Mouse (Mus musculus) embryonic facial prominence, embryonic 13.5 days (tissue): ENCODE results near the gene Utp3. TPM values are rescaled to one million over a fixed set of nuclear protein-coding genes. Genes with fewer than 3 reads are reported as not detected.

Experiments
- ATAC-seq: fragments of 200-750 bp; cut with Nextera tagmentation; 2 replicates; pipeline ENCODE4 v1.8.0; 2017; ENCODE audit warnings: low read depth; ENCODE audit not compliant: insufficient number of reproducible peaks, insufficient read depth, low FRiP score, low TSS enrichment
- H3K27ac ChIP-seq: fragments of 300-500 bp; sonication (generic); 2 replicates; pipeline ENCODE4 v1.5.1; 2015; ENCODE audit warnings: moderate library complexity, mild to moderate bottlenecking, inconsistent platforms
- H3K27me3 ChIP-seq: fragments of 300-500 bp; sonication (generic); 2 replicates; pipeline ENCODE4 v1.6.1; 2015; ENCODE audit warnings: mild to moderate bottlenecking, inconsistent platforms
- H3K36me3 ChIP-seq: fragments of 300-500 bp; sonication (generic); 2 replicates; pipeline ENCODE4 v1.6.1; 2015; ENCODE audit warnings: mild to moderate bottlenecking, inconsistent platforms
- H3K4me1 ChIP-seq: fragments of 300-500 bp; sonication (generic); 2 replicates; pipeline ENCODE4 v1.6.1; 2015; ENCODE audit warnings: inconsistent platforms
- H3K4me2 ChIP-seq: fragments of 300-500 bp; sonication (generic); 2 replicates; pipeline ENCODE4 v1.6.1; 2015; ENCODE audit warnings: moderate library complexity, mild to moderate bottlenecking, inconsistent platforms
- H3K4me3 ChIP-seq: fragments of 300-500 bp; sonication (generic); 2 replicates; pipeline ENCODE4 v1.5.1; 2015; ENCODE audit warnings: mild to moderate bottlenecking, inconsistent platforms
- H3K9ac ChIP-seq: fragments of 300-500 bp; sonication (generic); 2 replicates; pipeline ENCODE4 v1.6.1; 2015; ENCODE audit warnings: mild to moderate bottlenecking, inconsistent platforms
- H3K9me3 ChIP-seq: fragments of 300-500 bp; sonication (generic); 2 replicates; pipeline ENCODE4 v1.6.1; 2016; ENCODE audit warnings: inconsistent platforms
- WGBS: fragments of 180-500 bp; shearing (Covaris S2); methylation state at CpG from one replicate; pipeline ENCODE4 v1.1.7; 2015; ENCODE audit warnings: mixed read lengths; 5-methylcytosine and 5-hydroxymethylcytosine counted together
- polyA plus RNA-seq: library from polyadenylated mRNA; unstranded; fragments of >200 nt; fragmentation: Nextera tagmentation; extraction: Ambion mirVana; gene quantifications from 2 replicates; pipeline ENCODE4 v1.2.1, GENCODE M21; 2015

Utp3 gene
- polyA plus RNA-seq, 1 experiment from 2014 or later, result 77.5 TPM

GRCm38 (mm10) chr5:88575506-88576338, 21.5 kb downstream of the Utp3 start:
- peaks cover 7% of the 10 kb centered on the region for H3K36me3 ChIP-seq
- WGBS, result 48% methylated on average over 3 of the region's 3 CpGs
- no peak for ATAC-seq
- H3K27ac ChIP-seq, result peak overlapping the region; percentile 60
- H3K27me3 ChIP-seq, result no peaks in the 10 kb centered on the region
- peak overlapping the region; percentile 11; the same call in 1 of the 2 replicates for H3K9ac ChIP-seq
- H3K4me3 ChIP-seq, result no peak overlapping the region
- H3K4me2 ChIP-seq, result no peak overlapping the region
- H3K9me3 ChIP-seq, result no peaks in the 10 kb centered on the region
- peaks cover 13% of the 10 kb centered on the region for H3K4me1 ChIP-seq

- no peak overlapping the region for H3K9ac ChIP-seq
- ATAC-seq, result no peak
- WGBS, result 77% methylated on average over 10 of the region's 10 CpGs
These were observed 26.4 kb downstream of the Utp3 start for GRCm38 (mm10) chr5:88580681-88581080.

GRCm38 (mm10) chr5:88581343-88581742, 27.1 kb downstream of the Utp3 start:
- Histone ChIP-seq H3K9ac (no peak overlapping the region), H3K9me3 (no peaks in the 10 kb centered on the region)
- ATAC-seq, result no peak

More at GRCm38 (mm10) chr5:88580681-88581080, 26.4 kb downstream of the Utp3 start:
- peaks cover 26% of the 10 kb centered on the region for H3K4me1 ChIP-seq
- H3K27me3 ChIP-seq, result no peaks in the 10 kb centered on the region
- no peak overlapping the region for H3K4me2 ChIP-seq
- no peak overlapping the region for H3K4me3 ChIP-seq
- H3K36me3 ChIP-seq, result no peaks in the 10 kb centered on the region
- H3K9me3 ChIP-seq, result no peaks in the 10 kb centered on the region
- no peak overlapping the region for H3K27ac ChIP-seq

GRCm38 (mm10) chr5:88583271-88584031, 29.2 kb downstream of the Utp3 start:
- ATAC-seq, result peak; percentile 75; the same call in 1 of the 2 replicates

More at GRCm38 (mm10) chr5:88581343-88581742, 27.1 kb downstream of the Utp3 start:
- Histone ChIP-seq H3K27me3 (no peaks in the 10 kb centered on the region), H3K4me3 (no peak overlapping the region), H3K27ac (no peak overlapping the region), H3K4me2 (no peak overlapping the region), H3K36me3 (no peaks in the 10 kb centered on the region), H3K4me1 (peaks cover 26% of the 10 kb centered on the region)
- WGBS, result 90% methylated on average over 6 of the region's 6 CpGs

GRCm38 (mm10) chr5:88584061-88584460, 29.8 kb downstream of the Utp3 start:
- Histone ChIP-seq H3K27ac (no peak overlapping the region), H3K4me3 (peak overlapping the region; percentile 30), H3K9me3 (no peaks in the 10 kb centered on the region), H3K9ac (0 out of 2 replicates have a peak overlapping the region, but pooled peaks have one; percentile 40), H3K27me3 (no peaks in the 10 kb centered on the region), H3K4me1 (peaks cover 38% of the 10 kb centered on the region), H3K4me2 (peak overlapping the region; percentile 57), H3K36me3 (no peaks in the 10 kb centered on the region)
- WGBS, result 36% methylated on average over 9 of the region's 9 CpGs
- no peak for ATAC-seq

More at GRCm38 (mm10) chr5:88583271-88584031, 29.2 kb downstream of the Utp3 start:
- Histone ChIP-seq H3K9ac (0 out of 2 replicates have a peak overlapping the region, but pooled peaks have one; percentile 21), H3K27me3 (no peaks in the 10 kb centered on the region), H3K27ac (no peak overlapping the region), H3K36me3 (no peaks in the 10 kb centered on the region), H3K4me1 (peaks cover 38% of the 10 kb centered on the region), H3K4me2 (peak overlapping the region; percentile 57), H3K9me3 (no peaks in the 10 kb centered on the region), H3K4me3 (peak overlapping the region; percentile 30)
- WGBS, result 44% methylated on average over 9 of the region's 9 CpGs

- no peak for ATAC-seq
- H3K4me2 ChIP-seq, result no peak overlapping the region
- no peak overlapping the region for H3K27ac ChIP-seq
- H3K4me3 ChIP-seq, result no peak overlapping the region
- WGBS, result 70% methylated on average over 7 of the region's 7 CpGs
- H3K4me1 ChIP-seq, result peaks cover 38% of the 10 kb centered on the region
- peak overlapping the region; percentile 2; the same call in 1 of the 2 replicates for H3K9ac ChIP-seq
- H3K36me3 ChIP-seq, result no peaks in the 10 kb centered on the region
- no peaks in the 10 kb centered on the region for H3K9me3 ChIP-seq
- no peaks in the 10 kb centered on the region for H3K27me3 ChIP-seq
These were observed 32.3 kb downstream of the Utp3 start for GRCm38 (mm10) chr5:88586407-88587174.

- Histone ChIP-seq H3K27me3 (no peaks in the 10 kb centered on the region), H3K4me3 (no peak overlapping the region), H3K36me3 (no peaks in the 10 kb centered on the region), H3K4me1 (peaks cover 38% of the 10 kb centered on the region), H3K9me3 (no peaks in the 10 kb centered on the region), H3K4me2 (no peak overlapping the region), H3K9ac (0 out of 2 replicates have a peak overlapping the region, but pooled peaks have one; percentile 44), H3K27ac (peak overlapping the region; percentile 51)
- peak; percentile 15; the same call in 1 of the 2 replicates for ATAC-seq
- 42% methylated on average over 13 of the region's 13 CpGs for WGBS
These were observed 33.1 kb downstream of the Utp3 start for GRCm38 (mm10) chr5:88587211-88587934.

- H3K9ac ChIP-seq, result no peak overlapping the region
- ATAC-seq, result no peak
- H3K27ac ChIP-seq, result no peak overlapping the region
- no peak overlapping the region for H3K4me3 ChIP-seq
- H3K4me2 ChIP-seq, result no peak overlapping the region
- no peaks in the 10 kb centered on the region for H3K27me3 ChIP-seq
- no peaks in the 10 kb centered on the region for H3K9me3 ChIP-seq
- peaks cover 38% of the 10 kb centered on the region for H3K4me1 ChIP-seq
- H3K36me3 ChIP-seq, result no peaks in the 10 kb centered on the region
- 75% methylated on average over 5 of the region's 5 CpGs for WGBS
These were observed 34.2 kb downstream of the Utp3 start for GRCm38 (mm10) chr5:88588481-88588880.

GRCm38 (mm10) chr5:88593421-88594172, 39.3 kb downstream of the Utp3 start:
- no peaks in the 10 kb centered on the region for H3K9me3 ChIP-seq
- H3K4me1 ChIP-seq, result no peaks in the 10 kb centered on the region
- no peak overlapping the region for H3K4me2 ChIP-seq
- H3K27ac ChIP-seq, result no peak overlapping the region
- WGBS, result 89% methylated on average over 13 of the region's 13 CpGs
- no peaks in the 10 kb centered on the region for H3K36me3 ChIP-seq
- no peak for ATAC-seq
- no peak overlapping the region for H3K9ac ChIP-seq
- H3K4me3 ChIP-seq, result no peak overlapping the region
- H3K27me3 ChIP-seq, result no peaks in the 10 kb centered on the region

- Histone ChIP-seq H3K4me1 (no peaks in the 10 kb centered on the region), H3K27ac (no peak overlapping the region), H3K4me2 (no peak overlapping the region), H3K9ac (no peak overlapping the region), H3K9me3 (no peaks in the 10 kb centered on the region), H3K27me3 (no peaks in the 10 kb centered on the region), H3K36me3 (no peaks in the 10 kb centered on the region), H3K4me3 (no peak overlapping the region)
- WGBS, result 90% methylated on average over 7 of the region's 7 CpGs
- ATAC-seq, result no peak
These were observed 39.9 kb downstream of the Utp3 start for GRCm38 (mm10) chr5:88594173-88594569.
